Mouse (Mus musculus) lung, adult 2 months (tissue): ENCODE data around the gene Ctxn1. TPM values are rescaled to one million over a fixed set of nuclear protein-coding genes. Genes with fewer than 3 reads are reported as not detected.

Experiments
- DNase-seq: peaks from one replicate; pipeline ENCODE4 v3.0.0; 2022
- H3K4me1 ChIP-seq: fragments of 200-500 bp; 2 replicates; pipeline ENCODE4 v1.6.1; 2011; ENCODE audit warnings: low read length; ENCODE audit not compliant: control insufficient read depth, insufficient read depth
- H3K4me3 ChIP-seq: fragments of 200-500 bp; replicated peaks from 2 replicates; pipeline ENCODE3; 2011; ENCODE audit warnings: low read depth, mild to moderate bottlenecking, control low read depth, low read length; ENCODE audit errors: extremely low read depth
- CTCF ChIP-seq: fragments of 200-500 bp; IDR thresholded peaks from 2 replicates; pipeline ENCODE4 v1.5.1; 2011; ENCODE audit warnings: mild to moderate bottlenecking, low read length, control low read depth; ENCODE audit not compliant: insufficient read depth
- POLR2A ChIP-seq: fragments of 200-500 bp; IDR thresholded peaks from 2 replicates; pipeline ENCODE4 v1.6.1; 2011; ENCODE audit warnings: low read depth, mild to moderate bottlenecking, control low read depth, low read length, borderline replicate concordance; ENCODE audit errors: extremely low read depth
- WGBS: fragments of 180-500 bp; shearing (Covaris S2); methylation state at CpG from one replicate; pipeline ENCODE4 v1.1.7; 2018; 5-methylcytosine and 5-hydroxymethylcytosine counted together
- polyA plus RNA-seq: library from polyadenylated mRNA; depleted of rRNA; stranded (reverse); fragments of >200 nt; gene quantifications from 2 replicates; pipeline ENCODE4 v1.2.3, GENCODE M21; 2012; rRNA removed

The Ctxn1 gene
- 33.4 and 41.4 TPM in 2 replicates for polyA plus RNA-seq

DNA sequence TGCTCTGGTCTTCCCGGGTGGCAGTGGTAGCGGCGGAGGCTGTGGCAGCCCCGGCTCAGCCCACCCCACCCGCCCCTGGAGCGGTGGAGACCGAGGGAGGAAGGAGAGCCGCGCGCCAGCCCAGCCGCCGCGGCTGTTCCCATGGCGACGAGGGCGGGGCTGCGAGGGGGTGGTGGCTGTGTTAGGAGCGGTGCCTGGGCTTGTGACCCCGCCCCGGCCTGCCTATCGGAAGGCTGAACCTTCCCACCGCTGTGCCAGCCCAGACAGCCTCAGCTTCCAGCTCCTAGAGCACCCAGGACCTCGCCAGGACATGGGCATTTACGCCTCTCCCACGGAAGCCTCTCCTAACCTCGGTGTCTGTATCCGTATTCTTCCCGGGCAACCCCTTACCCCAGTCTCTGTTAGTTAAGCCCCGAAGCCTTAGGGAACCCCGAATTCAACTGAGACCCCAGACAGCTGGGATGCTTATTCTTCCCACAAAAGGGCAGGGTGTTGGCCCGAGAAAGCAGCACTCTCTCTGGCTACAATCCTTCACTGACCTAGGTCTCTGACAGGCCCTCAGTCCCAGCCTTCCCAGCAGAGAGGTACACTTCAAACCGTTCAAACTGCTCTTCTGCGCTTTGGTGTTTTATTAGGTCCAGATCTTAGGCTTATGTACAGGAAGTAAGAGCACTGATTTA lies at the start of gene Ctxn1:
Gene Ctxn1, minus strand, starts transcription at position 150 of the 680 bp plus-strand sequence.
- Histone ChIP-seq H3K4me3 (peak within 1 kb of the TSS; percentile 66), H3K4me1 (peaks cover 8% of the 10 kb centered on the region)
- WGBS, result 5% methylated on average over 33 of the region's 33 CpGs
- DNase-seq, result peak; percentile 95
- TF ChIP-seq POLR2A, result peak; percentile 55; the same call in 1 of the 2 replicates
- no peak for TF ChIP-seq CTCF

DNA sequence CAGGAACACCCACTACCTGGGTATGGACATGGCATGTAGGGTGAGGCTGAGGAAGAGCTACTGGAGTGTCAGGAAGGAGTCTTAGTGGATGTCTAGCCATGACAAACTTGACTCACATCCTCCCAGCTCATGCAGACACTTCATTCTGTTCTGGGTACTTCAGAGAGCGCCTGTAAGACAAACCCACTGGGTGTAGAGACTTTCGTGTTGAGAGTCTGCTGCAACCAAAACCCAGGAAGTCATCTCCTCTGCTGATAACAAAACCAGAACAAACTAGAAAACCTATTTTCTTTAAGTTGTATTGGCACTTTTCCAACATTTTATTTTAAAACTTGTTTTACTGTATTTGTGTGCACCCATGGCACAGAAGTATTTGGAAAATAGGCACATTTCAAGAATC lies 46.8 kb upstream of the Ctxn1 start:
- Histone ChIP-seq H3K4me1 (no peaks in the 10 kb centered on the region), H3K4me3 (no peak overlapping the region)
- TF ChIP-seq CTCF, result no peak
- TF ChIP-seq POLR2A, result no peak
- no peak for DNase-seq
- WGBS, result 73% methylated on average over 2 of the region's 2 CpGs

DNA sequence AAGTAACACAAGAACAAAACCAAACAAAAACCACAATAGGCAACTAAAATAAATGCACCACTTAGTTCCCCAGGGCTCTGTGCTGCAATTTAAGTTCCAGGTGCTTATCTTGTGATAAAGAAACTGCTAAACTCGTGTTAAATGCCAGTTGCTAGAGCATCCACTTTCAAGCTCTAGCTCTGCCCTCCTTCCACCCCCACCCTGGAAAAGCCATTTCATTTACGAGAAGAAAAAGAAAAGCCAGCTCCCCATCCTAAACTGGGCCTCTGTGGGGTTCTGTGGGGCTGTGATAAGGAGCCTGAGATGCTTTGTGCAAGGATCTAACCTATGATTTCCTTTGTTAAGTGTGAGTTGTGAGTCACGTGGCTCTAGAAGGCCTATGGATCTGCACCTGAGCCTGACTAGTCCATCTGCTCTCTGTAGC lies 45.1 kb upstream of the Ctxn1 start:
- H3K4me3 ChIP-seq, result no peak overlapping the region
- H3K4me1 ChIP-seq, result no peaks in the 10 kb centered on the region
- 64% methylated on average over 3 of the region's 3 CpGs for WGBS
- TF ChIP-seq POLR2A (no peak), CTCF (no peak)
- DNase-seq, result no peak

DNA sequence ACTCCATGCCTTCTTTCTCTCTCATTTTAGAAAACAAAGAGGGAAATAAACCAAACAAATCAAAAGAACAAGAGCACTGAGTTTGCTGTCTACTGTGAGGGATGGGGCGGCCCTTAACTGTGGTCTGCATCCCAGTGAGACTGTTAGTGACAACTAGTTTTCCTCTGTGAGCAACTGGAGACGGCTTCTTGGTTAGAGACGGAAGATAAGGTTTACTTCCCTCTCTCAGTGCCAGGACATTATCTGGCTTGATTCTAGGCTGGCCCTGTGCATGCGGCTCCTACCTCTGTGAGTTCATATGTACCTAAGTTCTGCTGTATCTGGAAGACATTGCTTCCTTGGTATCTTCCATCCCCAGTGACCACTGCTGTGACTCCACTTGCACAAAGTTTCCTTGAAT lies 38.7 kb upstream of the Ctxn1 start:
- no peak for DNase-seq
- TF ChIP-seq POLR2A (no peak), CTCF (no peak)

DNA sequence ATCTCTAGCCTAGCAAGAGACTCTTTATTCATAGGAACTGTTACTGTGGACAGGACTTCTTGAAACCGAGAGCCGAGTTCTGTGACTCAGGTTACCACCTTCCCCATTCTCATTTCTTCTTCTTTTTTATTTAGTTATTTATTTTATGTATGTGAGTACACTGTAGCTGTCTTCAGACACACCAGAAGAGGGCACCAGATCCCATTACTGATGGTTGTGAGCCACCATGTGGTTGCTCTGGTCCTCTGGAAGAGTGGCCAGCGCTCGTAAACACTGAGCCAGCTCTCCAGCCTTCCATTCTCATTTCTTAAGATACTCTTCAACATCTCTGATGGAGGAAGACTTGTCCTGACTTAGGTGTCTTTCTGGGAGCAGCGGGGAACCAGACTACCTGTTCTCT lies 33.7 kb upstream of the Ctxn1 start:
- no peak for DNase-seq
- Histone ChIP-seq H3K4me1 (no peaks in the 10 kb centered on the region), H3K4me3 (no peak overlapping the region)
- TF ChIP-seq POLR2A, result no peak
- TF ChIP-seq CTCF, result no peak
- 83% methylated on average over 5 of the region's 5 CpGs for WGBS

More for the DNA sequence above, 38.7 kb upstream of the Ctxn1 start:
- no peaks in the 10 kb centered on the region for H3K4me1 ChIP-seq
- 92% methylated on average over 4 of the region's 4 CpGs for WGBS
- no peak overlapping the region for H3K4me3 ChIP-seq

DNA sequence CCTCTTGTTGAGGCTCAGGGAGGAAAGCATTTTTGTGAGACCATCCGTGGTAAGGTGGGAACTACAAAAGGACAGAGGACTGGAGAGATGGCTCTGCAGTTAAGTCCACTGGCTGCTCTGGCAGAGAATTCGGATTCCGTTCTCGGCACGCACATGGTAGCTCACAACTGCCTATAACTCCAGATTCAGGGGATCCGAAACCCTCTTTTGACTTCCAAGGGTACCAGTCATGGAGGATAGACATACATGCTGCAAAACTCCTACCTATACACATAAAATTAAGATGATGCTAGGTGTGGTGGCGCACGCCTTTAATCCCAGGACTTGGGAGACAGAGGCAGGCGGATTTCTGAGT lies 17.0 kb upstream of the Ctxn1 start:
- peak overlapping the region; percentile 93 for H3K4me3 ChIP-seq
- peaks cover 8% of the 10 kb centered on the region for H3K4me1 ChIP-seq
- no peak for DNase-seq
- TF ChIP-seq POLR2A (no peak), CTCF (no peak)
- WGBS, result 25% methylated on average over 9 of the region's 9 CpGs

DNA sequence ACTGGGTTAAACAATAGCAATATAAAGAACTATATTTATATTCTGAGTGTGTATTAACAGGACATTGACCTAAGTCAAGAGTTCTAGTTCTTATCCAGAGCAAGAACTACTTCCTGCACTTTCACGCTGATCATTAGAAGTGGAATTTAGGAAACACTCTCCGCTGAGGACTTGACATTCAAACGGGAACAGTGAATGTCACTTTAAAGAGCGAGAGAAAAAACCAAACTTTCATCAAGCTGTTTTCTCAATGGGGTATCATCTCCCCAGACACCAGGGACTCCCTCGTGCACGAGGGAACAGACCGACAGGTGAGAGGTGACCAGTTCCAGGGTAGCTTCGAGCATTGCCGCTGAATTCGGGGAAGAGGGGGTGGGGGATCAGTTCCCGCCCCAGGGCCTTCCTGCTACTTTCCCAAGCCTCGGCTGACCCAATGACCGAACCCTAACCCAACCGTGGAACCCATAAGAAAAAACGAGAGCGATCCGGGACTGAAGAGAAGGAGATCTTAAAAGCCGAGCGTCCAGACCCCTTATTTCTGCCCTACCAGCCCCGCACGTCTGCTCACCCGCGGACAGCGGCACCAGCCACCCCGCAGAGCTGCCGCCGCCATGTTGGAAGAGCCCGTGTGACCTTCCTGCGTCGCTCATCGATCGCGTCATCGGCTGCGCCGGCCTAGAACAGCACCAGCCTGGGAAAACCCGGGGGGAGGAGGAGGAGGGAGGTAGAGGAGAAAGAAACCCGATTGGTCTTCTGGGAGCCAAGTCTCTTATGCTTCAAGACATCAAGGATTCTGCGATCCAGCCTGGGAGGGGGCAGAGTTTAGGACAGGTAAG lies 16.4 kb upstream of the Ctxn1 start, which contains the start of gene Timm44:
Gene Timm44, minus strand, starts transcription at position 639 of the 836 bp plus-strand sequence.
- TF ChIP-seq POLR2A (peak; percentile 55; the same call in 1 of the 2 replicates), CTCF (no peak)
- under 1% methylated on average over 39 of the region's 39 CpGs for WGBS
- peak; percentile 91 for DNase-seq
- Histone ChIP-seq H3K4me1 (peaks cover 8% of the 10 kb centered on the region), H3K4me3 (peak within 1 kb of the TSS; percentile 93)

DNA sequence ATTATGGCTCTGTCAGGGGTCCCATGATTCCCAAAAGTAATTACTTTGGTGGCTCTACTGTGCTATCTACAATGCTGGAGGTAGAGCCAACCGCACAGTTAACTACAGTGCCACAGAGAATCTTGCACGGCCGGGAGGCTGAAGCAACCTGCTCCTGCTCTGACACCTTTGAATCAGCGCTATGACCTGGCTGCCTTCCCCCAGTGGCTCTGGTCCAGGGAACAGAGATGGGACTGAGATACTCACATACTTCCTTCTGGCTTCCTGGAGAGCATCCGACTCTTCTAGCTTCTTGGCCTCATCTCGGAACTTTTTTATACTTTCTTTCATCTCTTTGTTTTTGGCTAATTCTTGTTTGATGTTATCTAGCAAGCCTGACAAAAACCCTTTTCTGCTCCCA lies 10.5 kb upstream of the Ctxn1 start:
- Histone ChIP-seq H3K4me1 (no peaks in the 10 kb centered on the region; the same call in 1 of the 2 replicates), H3K4me3 (no peak overlapping the region)
- DNase-seq, result no peak
- 89% methylated on average over 6 of the region's 6 CpGs for WGBS
- TF ChIP-seq POLR2A, result no peak
- no peak for TF ChIP-seq CTCF

DNA sequence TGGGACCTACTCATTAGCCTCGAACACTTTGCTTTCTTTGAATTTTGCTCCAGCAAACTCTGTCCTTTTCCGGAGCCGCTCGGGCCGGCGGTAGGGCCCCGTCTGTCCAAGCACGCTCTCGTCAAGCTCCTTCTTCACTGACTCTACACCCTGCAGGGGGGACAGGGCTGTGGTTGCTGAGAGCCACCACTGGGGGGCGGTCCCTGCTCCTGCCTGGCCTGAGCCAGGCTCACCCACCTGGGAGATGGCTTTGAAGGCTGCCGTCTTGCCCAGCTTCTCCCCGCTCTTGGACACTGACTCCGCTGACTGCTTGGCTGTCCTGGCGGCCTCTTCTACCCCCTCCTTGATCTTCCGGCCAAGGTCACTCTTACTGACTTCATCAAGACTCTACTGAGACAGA lies 8.6 kb upstream of the Ctxn1 start:
- no peak for TF ChIP-seq POLR2A
- TF ChIP-seq CTCF, result no peak
- Histone ChIP-seq H3K4me1 (no peaks in the 10 kb centered on the region), H3K4me3 (no peak overlapping the region)
- 83% methylated on average over 15 of the region's 15 CpGs for WGBS
- DNase-seq, result no peak

DNA sequence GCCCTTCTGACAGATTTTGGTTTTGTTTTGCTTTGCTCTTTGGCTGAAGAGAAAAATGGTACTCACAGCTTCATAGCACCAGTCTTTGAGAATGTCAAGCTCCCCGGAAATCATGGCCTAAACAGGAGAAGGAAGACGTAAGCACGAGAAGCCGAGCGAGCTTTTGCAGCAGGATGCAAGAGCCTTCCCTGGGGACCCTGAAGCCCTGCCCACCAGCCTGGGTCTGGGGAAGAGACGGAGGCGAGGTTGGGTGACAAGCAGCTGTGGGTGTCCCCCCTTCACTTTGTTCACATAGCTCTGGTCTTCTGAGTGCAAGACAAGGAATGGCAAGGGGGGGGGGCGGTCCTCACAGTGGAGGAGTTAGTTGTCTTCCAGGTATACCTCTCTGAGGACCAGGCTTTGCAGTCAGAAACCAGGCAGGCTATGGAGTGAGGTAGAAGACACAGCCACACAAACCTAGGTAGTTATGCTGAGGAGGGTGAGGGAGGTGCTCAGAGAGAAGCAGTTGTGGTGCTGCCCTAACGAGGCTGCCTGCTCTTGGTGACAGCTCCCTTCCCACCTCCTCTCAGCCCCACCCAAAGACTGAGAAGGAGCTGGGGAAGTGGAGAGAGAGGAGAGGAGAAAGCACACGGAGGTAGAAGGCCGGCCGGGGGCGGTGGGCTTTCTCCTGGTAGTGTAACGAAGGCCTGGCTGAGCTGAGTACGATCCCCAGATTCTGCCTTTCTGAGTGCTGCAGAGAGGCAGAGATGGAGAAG lies 6.3 kb upstream of the Ctxn1 start:
- Histone ChIP-seq H3K4me3 (no peak overlapping the region), H3K4me1 (no peaks in the 10 kb centered on the region)
- WGBS, result 86% methylated on average over 15 of the region's 15 CpGs
- no peak for DNase-seq
- TF ChIP-seq CTCF (no peak), POLR2A (no peak)
